Mouse (Mus musculus) embryonic fibroblast, embryonic 13.5 days (primary cell): ENCODE results near the gene S100a11.

Experiments used
- CTCF ChIP-seq: IDR thresholded peaks from 2 replicates; pipeline ENCODE4 v1.5.1; 2011; ENCODE audit warnings: mild to moderate bottlenecking, control low read depth, low read length, moderate library complexity, borderline replicate concordance; ENCODE audit not compliant: insufficient read depth
- POLR2A ChIP-seq: IDR thresholded peaks from 2 replicates; pipeline ENCODE4 v1.6.1; 2011; ENCODE audit warnings: low read depth, mild to moderate bottlenecking, control low read depth, low read length, moderate library complexity

- TF ChIP-seq CTCF (no peak), POLR2A (no peak)
Measured at GRCm38 (mm10) chr3:93556599-93556998, 36.3 kb downstream of the S100a11 start.
